Mouse (Mus musculus) C2C12 (cell line): Measurements from ENCODE around the gene Prdx6b.

Source experiments
- CEBPB ChIP-seq: IDR thresholded peaks from one replicate; pipeline ENCODE4 v1.6.1; 2011; ENCODE audit warnings: low read depth, mild to moderate bottlenecking, control low read depth, moderate library complexity
- CTCF ChIP-seq: IDR thresholded peaks from one replicate; pipeline ENCODE4 v1.5.1; 2011; ENCODE audit not compliant: control insufficient read depth, insufficient read depth, insufficient read length
- FOSL1 ChIP-seq: IDR thresholded peaks from one replicate; pipeline ENCODE4 v1.8.0; 2011; ENCODE audit warnings: mild to moderate bottlenecking, low read length; ENCODE audit not compliant: poor library complexity, insufficient read depth, severe bottlenecking
- MAX ChIP-seq: IDR thresholded peaks from one replicate; pipeline ENCODE4 v1.6.1; 2011; ENCODE audit warnings: mild to moderate bottlenecking, control low read depth
- MYOD1 ChIP-seq: IDR thresholded peaks from one replicate; pipeline ENCODE4 v1.6.1; 2011; ENCODE audit warnings: low read depth; ENCODE audit not compliant: control insufficient read depth, insufficient read length
- MYOG ChIP-seq: IDR thresholded peaks from one replicate; pipeline ENCODE4 v1.6.1; 2011; ENCODE audit not compliant: control insufficient read depth, insufficient read length; ENCODE audit errors: extremely low read depth
- USF1 ChIP-seq: IDR thresholded peaks from one replicate; pipeline ENCODE4 v1.6.1; 2011; ENCODE audit warnings: low read depth, mild to moderate bottlenecking, control low read depth, moderate library complexity

DNA sequence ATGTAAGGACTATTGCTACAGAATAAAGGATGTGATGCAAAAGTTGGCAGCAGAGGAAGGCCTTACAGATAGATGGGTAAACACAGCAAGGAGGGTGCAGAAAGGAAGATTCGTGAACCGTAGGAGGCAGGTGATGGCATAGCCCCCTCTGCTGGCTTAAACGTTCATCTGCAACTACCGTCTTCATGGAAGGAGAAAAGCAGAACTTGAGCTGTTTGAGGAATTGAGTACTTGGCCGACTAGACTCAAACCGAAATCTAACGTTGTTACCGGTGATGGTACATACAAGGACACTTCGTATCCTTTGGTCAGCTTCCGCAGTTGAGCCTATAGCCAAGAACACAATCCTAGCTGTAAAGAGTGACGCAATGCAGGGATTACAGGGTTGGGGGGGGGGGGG, 25.4 kb upstream of the Prdx6b start:
- peak; percentile 73 for TF ChIP-seq CTCF
- no peak for TF ChIP-seq USF1
- no peak for TF ChIP-seq MYOD1
- no peak for TF ChIP-seq FOSL1
- no peak for TF ChIP-seq MYOG
- no peak for TF ChIP-seq CEBPB
- no peak for TF ChIP-seq MAX
